Mouse (Mus musculus): Measurements from ENCODE around the gene Sox18.

DNA sequence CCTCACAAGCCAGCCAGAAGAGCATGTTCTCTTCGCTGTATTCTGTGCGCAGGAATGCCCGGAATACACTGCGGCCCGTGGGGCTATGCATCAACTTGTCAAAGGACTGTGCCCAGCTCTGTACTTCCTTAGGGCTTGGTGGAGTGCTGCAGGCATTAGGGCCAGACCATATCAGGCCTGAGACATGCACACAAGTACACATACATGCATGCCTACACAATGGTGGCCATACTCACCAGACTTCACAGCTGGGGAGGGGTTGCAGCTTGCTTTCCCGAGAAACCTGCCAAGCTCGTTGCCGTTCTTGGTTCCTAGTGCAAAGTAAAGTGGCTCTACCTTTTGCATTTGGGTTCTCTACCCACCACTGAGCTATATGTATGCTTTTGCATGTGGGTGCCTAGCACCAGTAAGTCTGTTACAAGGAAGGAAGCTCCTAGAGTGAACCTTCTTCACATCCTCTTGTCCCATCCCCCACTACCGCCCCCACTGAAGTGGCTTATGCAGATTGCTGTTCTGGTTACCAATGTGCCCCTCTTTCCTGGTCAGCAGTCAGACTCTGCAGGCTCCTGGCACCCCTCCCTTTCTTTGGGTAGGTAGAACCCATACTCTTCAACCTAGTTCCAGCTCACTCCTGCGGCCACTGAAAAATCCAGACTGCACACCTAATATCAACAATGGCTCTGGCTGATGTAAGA lies 18.2 kb upstream of the Sox18 start:
- TF ChIP-seq CTCF (IDR thresholded peaks at IDR 0.05; ENCODE audit: control insufficient read depth, insufficient read depth, insufficient read length): no peak
- TF ChIP-seq MYOG (IDR thresholded peaks at IDR 0.05; ENCODE audit: control insufficient read depth, extremely low read depth, insufficient read length): no peak
- TF ChIP-seq MAX (IDR thresholded peaks at IDR 0.05): no peak

Measured in C2C12 (cell line).